Mouse (Mus musculus) E14TG2a.4 (cell line): ENCODE measurements around the gene Fam110c.

Experiments
- H3K27me3 ChIP-seq: 2 replicates; pipeline ENCODE4 v1.6.1; 2014; ENCODE audit warnings: low read length, control low read depth; ENCODE audit not compliant: insufficient read depth
- H3K36me3 ChIP-seq: 2 replicates; pipeline ENCODE4 v1.6.1; 2014; ENCODE audit warnings: low read length, control low read depth; ENCODE audit not compliant: insufficient read depth
- H3K4me1 ChIP-seq: replicated peaks from 2 replicates; pipeline ENCODE4 v1.6.1; 2014; ENCODE audit warnings: low read depth, low read length, control low read depth
- H3K4me3 ChIP-seq: replicated peaks from 2 replicates; pipeline ENCODE4 v1.5.1; 2014; ENCODE audit warnings: mild to moderate bottlenecking, low read length
- H3K9me3 ChIP-seq: 2 replicates; pipeline ENCODE4 v1.6.1; 2014; ENCODE audit warnings: low read length, control low read depth
- CTCF ChIP-seq: conservative IDR thresholded peaks from 2 replicates; pipeline ENCODE4 v1.5.1; 2014; ENCODE audit warnings: low read length
- NANOG ChIP-seq: IDR thresholded peaks from 2 replicates; pipeline ENCODE4 v1.6.1; 2014; ENCODE audit warnings: borderline replicate concordance, low read length, mixed read lengths
- POU5F1 ChIP-seq: IDR thresholded peaks from 2 replicates; pipeline ENCODE4 v1.6.1; 2014; ENCODE audit warnings: low read length, borderline replicate concordance

The Fam110c gene

GRCm38 (mm10) chr12:31074839-31075538, 1.3 kb downstream of the Fam110c start:
- Histone ChIP-seq H3K4me1 (peaks cover 21% of the 10 kb centered on the region), H3K9me3 (no peaks in the 10 kb centered on the region), H3K4me3 (peak overlapping the region; percentile 48), H3K27me3 (peaks cover 49% of the 10 kb centered on the region), H3K36me3 (no peaks in the 10 kb centered on the region)
- TF ChIP-seq NANOG, result no peak
- TF ChIP-seq CTCF, result no peak
- no peak for TF ChIP-seq POU5F1

- Histone ChIP-seq H3K9me3 (no peaks in the 10 kb centered on the region), H3K4me1 (peaks cover 21% of the 10 kb centered on the region), H3K27me3 (peaks cover 46% of the 10 kb centered on the region), H3K36me3 (no peaks in the 10 kb centered on the region), H3K4me3 (no peak overlapping the region)
- TF ChIP-seq NANOG, result no peak
- no peak for TF ChIP-seq CTCF
- TF ChIP-seq POU5F1, result no peak
Measured at GRCm38 (mm10) chr12:31077020-31077419, 3.4 kb downstream of the Fam110c start.

DNA sequence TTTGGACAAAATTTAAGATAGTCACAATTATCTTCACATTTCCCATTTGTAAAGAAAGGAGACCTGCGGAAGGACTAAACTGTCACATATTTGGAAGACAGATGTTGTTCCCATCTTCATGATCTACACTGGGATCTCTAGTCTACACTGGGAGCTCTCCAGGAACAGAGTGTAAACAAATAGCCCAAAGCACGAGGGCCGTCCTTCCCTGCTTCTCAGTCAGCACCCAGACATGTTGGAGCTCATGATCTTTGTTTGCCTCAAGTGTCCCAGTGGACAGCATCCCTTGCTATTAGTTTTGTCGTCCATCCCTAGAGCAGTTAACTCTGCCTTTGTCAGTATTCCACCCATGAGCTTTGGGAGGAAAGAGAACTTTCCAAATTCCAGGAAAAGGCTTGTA, 4.4 kb downstream of the Fam110c start:
- Histone ChIP-seq H3K36me3 (no peaks in the 10 kb centered on the region), H3K9me3 (no peaks in the 10 kb centered on the region)

GRCm38 (mm10) chr12:31080352-31080751, 6.7 kb downstream of the Fam110c start:
- TF ChIP-seq CTCF, result no peak
- no peak for TF ChIP-seq NANOG
- no peak for TF ChIP-seq POU5F1
- peaks cover 2% of the 10 kb centered on the region for H3K4me1 ChIP-seq
- no peaks in the 10 kb centered on the region for H3K36me3 ChIP-seq
- no peak overlapping the region for H3K4me3 ChIP-seq
- H3K9me3 ChIP-seq, result no peaks in the 10 kb centered on the region
- H3K27me3 ChIP-seq, result peaks cover 15% of the 10 kb centered on the region

More for the DNA sequence above, 4.4 kb downstream of the Fam110c start:
- TF ChIP-seq NANOG (no peak), POU5F1 (no peak)
- peaks cover 21% of the 10 kb centered on the region for H3K4me1 ChIP-seq
- H3K4me3 ChIP-seq, result no peak overlapping the region
- H3K27me3 ChIP-seq, result peaks cover 36% of the 10 kb centered on the region

GRCm38 (mm10) chr12:31080890-31081554, 7.4 kb downstream of the Fam110c start:
- TF ChIP-seq POU5F1 (no peak), CTCF (no peak), NANOG (no peak)
- no peaks in the 10 kb centered on the region for H3K36me3 ChIP-seq

DNA sequence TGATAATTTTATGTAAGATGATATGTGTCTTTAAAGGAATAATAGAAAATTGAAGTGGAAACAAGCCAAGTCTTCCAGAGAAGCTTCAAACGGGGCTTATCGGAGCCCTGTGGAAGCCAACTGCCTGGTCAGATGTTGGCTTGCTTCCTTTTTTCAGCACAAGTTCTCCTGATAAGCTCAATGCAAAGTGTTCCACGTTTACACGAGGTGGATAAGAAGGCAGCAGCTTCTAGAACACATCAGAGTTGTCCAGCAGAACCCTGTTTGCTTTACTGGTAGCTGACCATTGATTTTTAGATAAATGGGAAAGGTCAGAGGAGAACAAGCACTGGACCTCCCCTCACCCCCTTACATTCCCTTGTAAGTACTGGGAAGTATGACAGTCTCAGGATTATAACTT, 9.3 kb downstream of the Fam110c start:
- Histone ChIP-seq H3K4me1 (no peaks in the 10 kb centered on the region), H3K9me3 (no peaks in the 10 kb centered on the region), H3K4me3 (no peak overlapping the region), H3K27me3 (peaks cover 9% of the 10 kb centered on the region), H3K36me3 (no peaks in the 10 kb centered on the region)
- no peak for TF ChIP-seq POU5F1
- no peak for TF ChIP-seq CTCF
- no peak for TF ChIP-seq NANOG

More at GRCm38 (mm10) chr12:31080890-31081554, 7.4 kb downstream of the Fam110c start:
- H3K4me3 ChIP-seq, result no peak overlapping the region
- H3K27me3 ChIP-seq, result peaks cover 9% of the 10 kb centered on the region
- no peaks in the 10 kb centered on the region for H3K9me3 ChIP-seq
- H3K4me1 ChIP-seq, result no peaks in the 10 kb centered on the region

DNA sequence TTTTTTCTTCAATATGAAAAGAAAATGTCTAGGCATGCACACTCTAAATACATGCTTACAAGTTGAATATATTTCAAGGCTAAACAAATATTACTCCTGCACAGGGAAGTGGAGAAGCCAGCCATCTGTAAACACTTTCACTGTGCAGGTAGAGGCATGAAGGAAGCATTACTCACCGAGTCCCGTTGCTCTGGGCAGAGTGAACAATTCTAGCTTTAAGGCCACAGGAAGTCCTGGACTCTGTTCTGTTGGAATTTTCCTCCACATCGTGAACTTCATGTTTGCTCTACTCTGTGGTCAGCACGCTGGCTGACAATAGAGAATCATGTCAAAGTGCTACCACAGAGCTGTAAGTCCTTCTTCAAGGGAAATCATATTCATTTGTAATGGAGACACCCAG, 9.7 kb downstream of the Fam110c start:
- no peaks in the 10 kb centered on the region for H3K9me3 ChIP-seq
- TF ChIP-seq CTCF (no peak), NANOG (no peak)

GRCm38 (mm10) chr12:31087060-31087459, 13.4 kb downstream of the Fam110c start:
- Histone ChIP-seq H3K9me3 (no peaks in the 10 kb centered on the region), H3K27me3 (peaks cover 34% of the 10 kb centered on the region), H3K4me1 (peaks cover 14% of the 10 kb centered on the region), H3K36me3 (no peaks in the 10 kb centered on the region), H3K4me3 (no peak overlapping the region)
- TF ChIP-seq CTCF (no peak), POU5F1 (no peak), NANOG (no peak)

More for the DNA sequence above, 9.7 kb downstream of the Fam110c start:
- H3K27me3 ChIP-seq, result peaks cover 8% of the 10 kb centered on the region
- H3K36me3 ChIP-seq, result no peaks in the 10 kb centered on the region
- H3K4me3 ChIP-seq, result no peak overlapping the region
- H3K4me1 ChIP-seq, result no peaks in the 10 kb centered on the region

DNA sequence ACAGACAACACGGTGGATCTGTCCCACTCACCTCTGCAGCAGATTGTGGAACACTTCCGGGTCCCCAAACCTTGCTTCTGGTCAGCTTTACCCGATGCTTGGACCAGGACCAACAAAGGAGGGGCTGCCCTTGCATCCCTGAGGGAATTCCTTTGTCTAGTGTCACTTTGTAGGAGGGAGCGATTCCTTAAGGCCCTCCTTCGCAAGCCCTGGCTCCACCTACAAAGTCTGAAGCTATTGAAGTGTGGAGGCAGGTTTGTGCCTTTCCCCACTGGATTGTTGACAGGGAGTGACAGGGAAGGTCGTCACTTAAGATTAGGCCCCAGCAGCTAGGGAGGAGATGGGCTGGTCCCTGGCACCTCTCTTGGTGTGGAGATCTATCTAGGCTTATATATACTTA, 16.7 kb downstream of the Fam110c start:
- Histone ChIP-seq H3K36me3 (no peaks in the 10 kb centered on the region), H3K4me1 (peaks cover 23% of the 10 kb centered on the region), H3K27me3 (peaks cover 34% of the 10 kb centered on the region), H3K4me3 (no peak overlapping the region), H3K9me3 (no peaks in the 10 kb centered on the region; the same call in 1 of the 2 replicates)
- TF ChIP-seq POU5F1 (no peak), CTCF (no peak), NANOG (no peak)
